Mouse (Mus musculus) kidney, adult 9 months (tissue): ENCODE data around the gene Gucy2d.

ENCODE experiments used
- DNase-seq: peaks from one replicate; pipeline ENCODE4 v3.0.0; 2022

The Gucy2d gene

GRCm38 (mm10) chr7:98447585-98448308 is 7.5 kb downstream of the Gucy2d start:
- peak; percentile 49 for DNase-seq

DNA sequence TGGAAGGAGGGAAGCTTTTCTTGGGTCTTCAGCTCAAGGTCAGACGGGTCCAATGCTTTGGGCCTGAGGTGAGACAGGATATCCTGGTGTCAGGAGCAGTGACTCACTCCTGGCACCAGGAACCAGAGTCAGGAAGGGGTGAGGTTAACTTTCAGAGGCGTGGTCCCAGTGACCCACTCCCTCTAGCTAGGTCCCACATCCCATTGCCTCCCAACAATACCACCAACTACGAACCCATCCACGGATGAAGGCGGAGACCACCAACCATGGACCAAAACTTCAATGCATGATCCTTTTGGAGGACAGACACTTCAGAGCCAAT is 8.1 kb downstream of the Gucy2d start:
- DNase-seq, result no peak

DNA sequence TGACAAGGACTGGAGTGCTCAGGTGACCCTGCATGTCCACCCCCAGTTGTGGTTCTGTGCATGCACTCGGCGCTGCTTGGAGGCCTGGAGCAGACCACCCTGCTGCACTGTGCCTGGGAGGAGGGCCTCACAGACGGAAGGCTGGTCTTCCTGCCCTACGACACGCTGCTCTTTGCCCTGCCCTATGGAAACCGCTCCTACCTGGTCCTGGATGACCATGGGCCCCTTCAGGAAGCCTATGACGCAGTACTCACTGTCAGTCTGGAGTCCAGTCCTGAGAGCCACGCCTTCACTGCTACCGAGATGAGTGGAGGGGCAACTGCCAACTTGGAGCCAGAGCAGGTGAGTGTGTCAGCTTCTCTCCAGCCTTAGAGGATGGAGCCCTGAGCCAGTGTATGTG is 9.5 kb downstream of the Gucy2d start:
- DNase-seq, result no peak

- no peak for DNase-seq
Measured at GRCm38 (mm10) chr7:98454397-98455120, 14.3 kb downstream of the Gucy2d start.

DNA sequence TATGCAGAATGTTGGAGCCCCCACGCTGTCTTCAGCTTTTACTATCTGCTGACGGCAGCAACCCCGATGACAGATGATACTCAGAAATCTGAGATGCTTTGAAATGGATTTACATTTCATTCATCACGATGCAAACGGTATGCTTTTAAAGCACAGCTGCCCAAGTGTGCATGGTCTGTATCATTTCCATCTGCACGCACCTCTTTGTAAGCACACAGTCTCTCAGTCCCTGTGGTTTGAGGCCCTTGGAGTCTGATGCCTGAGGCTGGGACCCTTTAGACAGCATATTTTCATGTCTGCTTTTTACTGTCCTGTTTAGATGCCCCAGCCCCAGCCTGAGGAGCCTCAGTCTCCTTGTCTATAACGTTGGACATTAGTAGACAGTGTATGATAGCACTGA is 20.1 kb downstream of the Gucy2d start:
- DNase-seq, result no peak

- no peak for DNase-seq
Measured at GRCm38 (mm10) chr7:98469089-98469488, 28.9 kb downstream of the Gucy2d start.

- no peak for DNase-seq
Measured at GRCm38 (mm10) chr7:98472529-98472928, 32.3 kb downstream of the Gucy2d start.

DNA sequence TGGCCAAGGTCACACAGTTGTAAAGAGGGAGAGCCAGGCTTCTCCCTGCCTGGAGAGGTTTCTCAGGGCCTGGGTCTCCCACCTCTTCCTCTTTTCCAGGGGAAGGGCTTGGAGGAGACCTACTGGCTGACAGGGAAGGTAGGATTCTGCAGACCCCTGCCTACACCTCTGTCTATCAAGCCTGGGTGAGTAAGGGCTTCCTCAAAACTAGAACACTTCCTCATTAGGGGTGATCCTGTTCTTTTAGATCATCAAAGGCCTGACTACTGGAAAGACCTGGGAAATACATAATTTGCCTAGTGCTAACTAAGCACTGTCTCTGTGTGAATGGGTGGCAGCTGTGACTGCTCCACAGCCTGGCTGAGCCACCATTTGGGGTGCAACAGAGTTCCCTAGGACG is 34.3 kb downstream of the Gucy2d start:
- no peak for DNase-seq

GRCm38 (mm10) chr7:98477153-98477552 is 36.9 kb downstream of the Gucy2d start:
- no peak for DNase-seq

GRCm38 (mm10) chr7:98480481-98480880 is 40.3 kb downstream of the Gucy2d start:
- DNase-seq, result no peak

- peak; percentile 88 for DNase-seq
Measured at GRCm38 (mm10) chr7:98481066-98481734, 41.0 kb downstream of the Gucy2d start.

GRCm38 (mm10) chr7:98481861-98482260 is 41.6 kb downstream of the Gucy2d start:
- no peak for DNase-seq

GRCm38 (mm10) chr7:98482551-98483267 is 42.5 kb downstream of the Gucy2d start:
- DNase-seq, result no peak

DNA sequence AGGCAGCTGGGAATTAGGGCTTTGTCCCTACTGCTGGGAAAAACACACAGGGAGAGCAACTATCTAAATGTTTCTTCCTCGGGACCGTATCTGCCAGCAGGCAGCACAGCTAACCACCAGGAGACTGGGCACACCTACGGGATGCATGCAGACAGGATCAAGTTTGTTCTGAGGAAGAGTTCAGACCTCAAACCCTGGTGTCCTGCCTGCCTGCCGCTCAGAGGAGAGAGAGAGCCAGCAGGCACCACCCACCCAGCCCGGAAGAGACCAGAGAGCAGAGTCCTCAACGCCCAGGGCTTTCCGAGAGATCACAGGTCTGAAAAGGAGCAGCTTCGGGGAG is 43.0 kb downstream of the Gucy2d start:
- DNase-seq, result no peak

DNA sequence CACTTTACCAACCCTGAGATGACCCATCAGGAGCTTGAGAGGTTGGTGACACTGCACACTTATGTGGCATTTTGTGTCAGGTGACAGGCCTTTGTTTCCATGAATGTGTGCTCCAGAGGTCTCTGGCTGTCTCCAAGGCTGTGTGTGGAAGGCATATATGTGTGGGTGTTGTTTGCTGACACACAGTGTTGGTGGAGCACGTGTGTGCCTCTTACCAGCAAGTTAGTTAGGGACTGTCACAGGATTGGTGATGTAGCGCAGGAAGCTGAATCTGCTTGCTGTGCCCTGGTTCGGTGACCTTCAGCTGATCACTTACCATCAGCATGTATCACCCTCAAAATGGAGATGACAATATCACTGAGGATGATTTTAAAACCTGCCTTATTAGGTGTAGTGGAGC is 44.7 kb downstream of the Gucy2d start:
- no peak for DNase-seq

GRCm38 (mm10) chr7:98485508-98485907 is 45.3 kb downstream of the Gucy2d start:
- DNase-seq, result no peak

- DNase-seq, result no peak
Measured at GRCm38 (mm10) chr7:98486471-98486917, 46.3 kb downstream of the Gucy2d start.

DNA sequence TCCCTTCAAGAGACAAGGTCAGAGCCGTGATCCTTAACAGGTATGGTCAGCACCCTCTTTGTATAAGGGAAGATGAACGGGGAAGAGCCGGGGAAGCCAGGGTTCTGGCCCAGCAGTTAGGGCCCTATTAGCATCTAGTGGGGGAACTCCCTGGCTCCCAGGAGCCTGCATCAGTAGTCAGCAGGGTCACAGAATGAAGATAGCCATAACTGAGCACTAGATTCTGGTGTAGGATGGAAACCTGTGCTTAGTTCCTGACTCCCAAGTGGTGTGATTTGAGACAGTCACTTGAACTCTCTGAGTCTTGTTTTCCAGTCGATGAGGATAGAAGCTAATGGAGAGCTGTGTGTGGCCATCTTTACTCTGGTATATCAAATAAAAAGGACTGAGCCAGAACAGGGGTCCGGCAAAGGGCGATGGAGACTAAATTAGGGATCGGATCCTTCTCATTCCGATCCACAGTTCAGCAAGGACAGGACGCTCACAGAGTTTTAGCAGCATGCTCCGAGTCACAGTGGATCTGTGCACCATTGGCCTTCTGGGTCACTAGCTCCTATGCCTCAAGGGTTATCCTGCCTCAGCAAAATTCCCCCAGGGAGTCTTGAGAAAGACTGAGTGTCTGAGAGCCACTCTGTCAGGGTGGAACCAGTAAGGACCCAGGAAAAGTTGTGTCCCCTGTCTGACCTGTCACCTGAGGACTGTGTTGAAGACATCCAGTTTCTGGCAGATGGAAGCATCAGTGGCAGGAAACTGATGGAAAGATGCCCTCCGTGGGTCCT is 47.2 kb downstream of the Gucy2d start:
- no peak for DNase-seq

DNA sequence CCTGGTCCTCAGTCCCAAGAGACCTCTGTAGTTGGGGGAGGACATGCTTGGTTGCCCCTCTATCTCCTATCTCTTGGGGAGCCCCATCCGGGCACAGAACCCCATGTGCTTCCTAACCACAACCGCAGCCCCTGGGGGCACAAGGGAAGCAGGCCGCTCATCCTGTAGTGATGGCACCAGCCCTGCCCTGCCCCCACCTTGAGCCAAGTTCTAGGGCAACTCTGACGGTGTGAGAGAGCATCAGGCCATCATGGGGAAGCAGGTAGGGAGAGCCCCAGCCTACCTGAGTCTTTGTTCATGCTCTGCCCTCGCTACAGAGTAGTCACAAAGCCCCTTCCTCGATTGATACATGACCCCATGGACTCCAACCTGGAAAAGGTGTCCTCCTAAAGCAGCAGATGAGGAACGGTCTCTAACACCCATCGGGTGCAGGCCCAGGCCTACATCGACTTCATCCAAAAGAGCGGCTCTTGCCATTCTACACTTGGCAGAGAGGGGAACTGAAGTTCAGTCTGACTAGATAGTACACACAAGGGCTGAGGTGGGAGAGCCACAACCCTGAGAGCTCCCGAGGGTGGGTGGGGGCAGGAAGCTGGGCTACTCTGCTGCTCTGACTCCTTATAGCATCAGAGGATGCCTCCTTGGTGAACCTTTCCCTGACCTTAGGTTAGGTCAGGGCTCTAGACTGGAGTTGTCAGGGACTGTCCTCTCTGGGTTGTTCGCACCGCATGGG is 48.3 kb downstream of the Gucy2d start:
- DNase-seq, result no peak

GRCm38 (mm10) chr7:98489131-98489530 is 48.9 kb downstream of the Gucy2d start, which contains the start of gene Lrrc32:
Lrrc32 (plus strand) TSS chr7:98489283.
- DNase-seq, result no peak

DNA sequence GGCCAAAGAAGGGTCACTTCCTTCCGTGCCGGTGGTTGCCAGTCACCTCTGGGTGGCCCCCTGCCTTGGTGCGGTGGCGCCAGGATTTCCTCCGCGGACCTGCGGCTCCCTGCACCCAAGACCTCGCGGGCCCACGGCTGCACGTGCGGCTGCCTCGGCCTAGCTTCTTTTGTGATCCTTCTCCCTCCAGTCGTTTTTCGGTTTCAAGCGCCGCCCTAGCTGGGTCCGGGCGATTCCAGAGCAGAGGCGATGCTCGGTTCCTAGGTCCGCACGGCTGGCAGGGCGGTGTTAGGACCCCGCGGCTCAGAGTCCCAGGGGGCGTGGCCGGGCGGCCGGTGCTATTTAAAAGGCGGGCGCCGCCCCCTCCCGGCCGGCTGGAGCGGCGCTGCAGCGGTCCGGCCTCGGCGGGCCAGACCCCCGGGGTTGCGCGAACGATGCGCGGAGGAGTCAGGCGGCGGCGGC is 49.4 kb downstream of the Gucy2d start:
- peak; percentile 70 for DNase-seq

DNA sequence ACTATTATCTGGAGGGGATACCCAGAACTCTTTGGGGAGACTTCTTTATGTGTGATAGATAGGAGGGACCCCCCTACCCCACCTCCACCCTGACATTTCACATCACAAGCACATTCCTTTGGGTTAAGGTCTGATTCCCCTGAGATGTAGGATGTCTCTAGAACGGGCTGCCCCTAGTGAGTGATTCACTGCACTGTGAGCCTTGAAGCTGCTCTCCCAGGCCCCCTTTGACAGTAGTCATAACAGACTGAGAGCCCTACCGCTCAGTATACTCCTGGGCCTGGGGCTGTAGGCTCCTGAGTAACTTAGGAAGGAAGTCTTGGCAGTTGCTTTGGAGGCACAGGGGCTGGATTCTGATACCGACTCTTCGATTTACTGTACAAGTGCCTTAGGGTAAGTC is 50.1 kb downstream of the Gucy2d start:
- no peak for DNase-seq
